Mouse (Mus musculus): Measurements from ENCODE around the gene Strn3.

The Strn3 gene

GRCm38 (mm10) chr12:51691845-51692632, at the start of gene Strn3:
TSS of gene Strn3 (minus strand) at chr12:51691897.
- in situ Hi-C loops (cut with MboI; ENCODE audit: low sequenced_read_pairs) = no loop called here

GRCm38 (mm10) chr12:51736807-51737206, 45.1 kb upstream of the Strn3 start:
- in situ Hi-C loops (cut with MboI; ENCODE audit: low sequenced_read_pairs) = no loop called here

- in situ Hi-C loops (cut with MboI; ENCODE audit: low sequenced_read_pairs) = no loop called here
These were observed 44.7 kb upstream of the Strn3 start for GRCm38 (mm10) chr12:51736381-51736780.

GRCm38 (mm10) chr12:51735840-51736271, 44.2 kb upstream of the Strn3 start:
- in situ Hi-C loops (cut with MboI; ENCODE audit: low sequenced_read_pairs) = no loop called here

- in situ Hi-C loops (cut with MboI; ENCODE audit: low sequenced_read_pairs) = no loop called here
These were observed 43.0 kb upstream of the Strn3 start for GRCm38 (mm10) chr12:51734605-51735211.

- in situ Hi-C loops (cut with MboI; ENCODE audit: low sequenced_read_pairs) = no loop called here
These were observed 38.1 kb upstream of the Strn3 start for GRCm38 (mm10) chr12:51729827-51730226.

GRCm38 (mm10) chr12:51729058-51729457, 37.4 kb upstream of the Strn3 start:
- in situ Hi-C loops (cut with MboI; ENCODE audit: low sequenced_read_pairs) = no loop called here

- in situ Hi-C loops (cut with MboI; ENCODE audit: low sequenced_read_pairs) = no loop called here
These were observed 30.1 kb upstream of the Strn3 start for GRCm38 (mm10) chr12:51721836-51722235.

- in situ Hi-C loops (cut with MboI; ENCODE audit: low sequenced_read_pairs) = no loop called here
These were observed 26.9 kb upstream of the Strn3 start for GRCm38 (mm10) chr12:51718617-51719016.

GRCm38 (mm10) chr12:51712685-51713084, 21.0 kb upstream of the Strn3 start:
- in situ Hi-C loops (cut with MboI; ENCODE audit: low sequenced_read_pairs) = no loop called here

GRCm38 (mm10) chr12:51710154-51710553, 18.5 kb upstream of the Strn3 start:
- in situ Hi-C loops (cut with MboI; ENCODE audit: low sequenced_read_pairs) = no loop called here

GRCm38 (mm10) chr12:51709741-51710140, 18.0 kb upstream of the Strn3 start:
- in situ Hi-C loops (cut with MboI; ENCODE audit: low sequenced_read_pairs) = no loop called here

- in situ Hi-C loops (cut with MboI; ENCODE audit: low sequenced_read_pairs) = no loop called here
These were observed 17.4 kb upstream of the Strn3 start for GRCm38 (mm10) chr12:51708941-51709686.

GRCm38 (mm10) chr12:51706673-51707235, 15.1 kb upstream of the Strn3 start:
- in situ Hi-C loops (cut with MboI; ENCODE audit: low sequenced_read_pairs) = no loop called here

GRCm38 (mm10) chr12:51705778-51706177, 14.1 kb upstream of the Strn3 start:
- in situ Hi-C loops (cut with MboI; ENCODE audit: low sequenced_read_pairs) = no loop called here

GRCm38 (mm10) chr12:51704572-51704971, 12.9 kb upstream of the Strn3 start:
- in situ Hi-C loops (cut with MboI; ENCODE audit: low sequenced_read_pairs) = no loop called here

- in situ Hi-C loops (cut with MboI; ENCODE audit: low sequenced_read_pairs) = no loop called here
These were observed 12.2 kb upstream of the Strn3 start for GRCm38 (mm10) chr12:51703859-51704258.

GRCm38 (mm10) chr12:51701723-51702122, 10.0 kb upstream of the Strn3 start:
- in situ Hi-C loops (cut with MboI; ENCODE audit: low sequenced_read_pairs) = no loop called here

- in situ Hi-C loops (cut with MboI; ENCODE audit: low sequenced_read_pairs) = no loop called here
These were observed 8.1 kb upstream of the Strn3 start for GRCm38 (mm10) chr12:51699623-51700393.

GRCm38 (mm10) chr12:51696157-51696556, 4.5 kb upstream of the Strn3 start:
- in situ Hi-C loops (cut with MboI; ENCODE audit: low sequenced_read_pairs) = no loop called here

- in situ Hi-C loops (cut with MboI; ENCODE audit: low sequenced_read_pairs) = no loop called here
These were observed 3.3 kb upstream of the Strn3 start for GRCm38 (mm10) chr12:51694966-51695365.
